Mouse (Mus musculus): Measurements from ENCODE around the gene Arl5c. TPM values are rescaled to one million over a fixed set of nuclear protein-coding genes. Genes with fewer than 3 reads are reported as not detected.

The Arl5c gene
- polyA plus RNA-seq, 2 experiments, result 2.4 to 6.1 TPM

DNA sequence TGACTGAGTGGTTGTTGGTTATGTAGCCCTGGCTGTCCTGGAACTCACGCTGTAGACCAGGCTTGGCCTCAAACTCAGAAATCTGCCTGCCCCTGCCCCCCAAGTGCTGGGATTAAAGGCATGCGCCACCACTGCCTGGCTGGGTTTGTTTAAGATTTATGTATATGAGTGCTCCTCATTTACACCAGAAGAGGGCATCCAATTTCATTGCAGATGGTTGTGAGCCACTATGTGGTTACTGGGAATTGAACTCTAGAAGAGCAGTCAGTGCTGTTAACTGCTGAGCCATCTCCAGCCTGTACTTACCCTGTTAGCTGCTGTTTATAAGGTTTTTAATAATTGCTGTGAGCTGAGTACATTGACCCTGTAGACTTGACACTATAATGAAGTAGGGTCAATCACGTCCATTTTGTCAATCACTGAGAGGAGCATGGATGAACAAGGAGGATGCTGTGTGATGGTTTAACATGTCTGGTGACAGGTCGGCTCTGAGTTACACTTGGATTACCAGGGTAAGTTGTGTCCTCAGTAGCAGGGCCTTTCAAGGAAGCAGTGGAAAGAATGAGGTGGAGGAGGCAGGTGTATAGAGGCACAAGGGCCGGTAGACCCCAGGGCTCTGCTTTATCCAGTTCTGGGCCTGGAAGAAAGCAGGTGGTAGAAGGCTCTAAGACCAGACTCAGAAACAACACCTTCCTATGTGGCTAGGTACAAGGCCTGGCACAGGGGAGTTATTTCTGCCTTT is 34.9 kb upstream of the Arl5c start:
- no peak for ATAC-seq (ENCODE audit: low FRiP score, low read depth)
- H3K4me3 ChIP-seq (replicated peaks; ENCODE audit: low read length), result no peak overlapping the region
- no peaks in the 10 kb centered on the region for H3K9me3 ChIP-seq (ENCODE audit: control insufficient read depth, low read length)
- TF ChIP-seq POLR2A (IDR thresholded peaks at IDR 0.05; ENCODE audit: borderline replicate concordance, extremely low read depth, insufficient read depth, insufficient read length), result no peak
- DNase-seq (ENCODE audit: low spot score), result no peak
- H3K27me3 ChIP-seq (ENCODE audit: control insufficient read depth, insufficient read depth, low read length), result peaks cover 13% of the 10 kb centered on the region; the same call in 1 of the 2 replicates
- H3K36me3 ChIP-seq (ENCODE audit: control insufficient read depth, insufficient read depth, low read length), result peaks cover 35% of the 10 kb centered on the region
- no peak overlapping the region for H3K9ac ChIP-seq (ENCODE audit: low read depth, low read length, severe bottlenecking)
- peaks cover 18% of the 10 kb centered on the region for H3K4me1 ChIP-seq (ENCODE audit: control insufficient read depth, insufficient read depth, low read length)
- WGBS, result 50% methylated on average over 5 of the region's 5 CpGs
- no peak overlapping the region for H3K4me2 ChIP-seq (replicated peaks; ENCODE audit: low read depth, low read length, severe bottlenecking)
- H3K27ac ChIP-seq (replicated peaks; ENCODE audit: low read depth, low read length), result no peak overlapping the region

- ATAC-seq (ENCODE audit: low FRiP score, low read depth) (no peak), DNase-seq (ENCODE audit: low spot score) (no peak)
- H3K27me3 ChIP-seq (ENCODE audit: control insufficient read depth, insufficient read depth, low read length), result no peaks in the 10 kb centered on the region
- H3K27ac ChIP-seq (replicated peaks; ENCODE audit: low read depth, low read length), result no peak overlapping the region
- peaks cover 15% of the 10 kb centered on the region for H3K4me1 ChIP-seq (ENCODE audit: control insufficient read depth, insufficient read depth, low read length)
- H3K9ac ChIP-seq (ENCODE audit: low read depth, low read length, severe bottlenecking), result peak overlapping the region; percentile 99
- peak overlapping the region; percentile 66 for H3K4me2 ChIP-seq (replicated peaks; ENCODE audit: low read depth, low read length, severe bottlenecking)
- peak overlapping the region; percentile 98 for H3K4me3 ChIP-seq (replicated peaks; ENCODE audit: low read length)
- H3K36me3 ChIP-seq (ENCODE audit: control insufficient read depth, insufficient read depth, low read length), result peaks cover 35% of the 10 kb centered on the region
- no peaks in the 10 kb centered on the region for H3K9me3 ChIP-seq (ENCODE audit: control insufficient read depth, low read length)
- TF ChIP-seq POLR2A (IDR thresholded peaks at IDR 0.05; ENCODE audit: borderline replicate concordance, extremely low read depth, insufficient read depth, insufficient read length), result no peak
- WGBS, result 21% methylated on average over 7 of the region's 7 CpGs
These were observed 31.8 kb upstream of the Arl5c start for GRCm38 (mm10) chr11:98027785-98028184.

- Histone ChIP-seq H3K27me3 (ENCODE audit: control insufficient read depth, insufficient read depth, low read length) (no peaks in the 10 kb centered on the region), H3K9me3 (ENCODE audit: control insufficient read depth, low read length) (no peaks in the 10 kb centered on the region), H3K36me3 (ENCODE audit: control insufficient read depth, insufficient read depth, low read length) (peaks cover 35% of the 10 kb centered on the region), H3K4me1 (ENCODE audit: control insufficient read depth, insufficient read depth, low read length) (peaks cover 15% of the 10 kb centered on the region), H3K27ac (replicated peaks; ENCODE audit: low read depth, low read length) (peak overlapping the region; percentile 91), H3K4me2 (replicated peaks; ENCODE audit: low read depth, low read length, severe bottlenecking) (peak overlapping the region; percentile 66), H3K9ac (ENCODE audit: low read depth, low read length, severe bottlenecking) (peak overlapping the region; percentile 99), H3K4me3 (replicated peaks; ENCODE audit: low read length) (peak overlapping the region; percentile 98)
- DNase-seq (ENCODE audit: low spot score) (no peak), ATAC-seq (ENCODE audit: low FRiP score, low read depth) (no peak)
- WGBS, result under 1% methylated on average over 18 of the region's 18 CpGs
- TF ChIP-seq POLR2A (IDR thresholded peaks at IDR 0.05; ENCODE audit: borderline replicate concordance, extremely low read depth, insufficient read depth, insufficient read length), result no peak
These were observed 31.3 kb upstream of the Arl5c start for GRCm38 (mm10) chr11:98027297-98027688.

DNA sequence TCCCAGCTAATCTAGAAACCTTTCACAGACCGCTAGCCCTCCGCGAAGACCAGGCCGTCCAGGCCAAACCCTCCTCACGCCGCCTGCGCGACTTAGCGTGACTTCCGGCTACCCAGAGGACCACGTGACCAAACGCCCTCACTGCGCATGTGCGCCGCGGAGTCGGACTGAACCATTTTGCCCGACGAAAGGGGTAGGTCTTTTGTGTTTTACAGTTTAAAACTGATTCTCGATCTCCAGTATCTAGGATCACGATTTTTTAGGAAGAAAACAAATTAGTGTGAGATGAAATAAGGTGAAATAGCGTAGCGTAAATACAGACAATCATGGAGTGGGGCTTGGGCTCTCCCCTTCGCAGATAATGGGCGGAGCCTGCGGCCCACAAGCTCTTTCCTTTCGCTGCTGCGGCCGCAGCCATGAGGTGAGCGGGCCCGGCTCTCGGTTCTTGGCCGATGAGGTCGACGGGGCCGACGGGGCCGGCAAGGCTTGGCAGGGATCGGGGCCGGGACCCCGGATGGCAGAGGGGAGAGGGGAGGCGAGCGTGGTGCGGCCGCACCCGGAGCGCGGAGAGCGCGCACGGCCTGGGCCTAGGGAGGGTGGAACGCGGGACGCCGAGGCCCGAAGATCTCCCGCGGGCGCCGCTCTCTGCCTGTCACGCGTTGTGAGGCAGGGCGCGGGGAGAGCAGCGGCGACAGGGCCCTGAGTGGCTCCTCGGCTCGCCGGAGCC is 30.8 kb upstream of the Arl5c start, which contains the start of gene Rpl19:
Gene Rpl19, plus strand, starts transcription at position 141 of the 727 bp plus-strand sequence.
- H3K27ac ChIP-seq (replicated peaks; ENCODE audit: low read depth, low read length), result peak within 1 kb of the TSS; percentile 91
- ATAC-seq (ENCODE audit: low FRiP score, low read depth), result peak; percentile 85
- peak within 1 kb of the TSS; percentile 99 for H3K9ac ChIP-seq (ENCODE audit: low read depth, low read length, severe bottlenecking)
- H3K4me2 ChIP-seq (replicated peaks; ENCODE audit: low read depth, low read length, severe bottlenecking), result peak within 1 kb of the TSS; percentile 66
- peaks cover 15% of the 10 kb centered on the region for H3K4me1 ChIP-seq (ENCODE audit: control insufficient read depth, insufficient read depth, low read length)
- peak; percentile 96; the same call in 1 of the 2 replicates for TF ChIP-seq POLR2A (IDR thresholded peaks at IDR 0.05; ENCODE audit: borderline replicate concordance, extremely low read depth, insufficient read depth, insufficient read length)
- peaks cover 35% of the 10 kb centered on the region for H3K36me3 ChIP-seq (ENCODE audit: control insufficient read depth, insufficient read depth, low read length)
- H3K9me3 ChIP-seq (ENCODE audit: control insufficient read depth, low read length), result no peaks in the 10 kb centered on the region
- WGBS, result under 1% methylated on average over 49 of the region's 69 CpGs
- DNase-seq (ENCODE audit: low spot score), result peak; percentile 90
- peak within 1 kb of the TSS; percentile 98 for H3K4me3 ChIP-seq (replicated peaks; ENCODE audit: low read length)
- H3K27me3 ChIP-seq (ENCODE audit: control insufficient read depth, insufficient read depth, low read length), result no peaks in the 10 kb centered on the region

- Histone ChIP-seq H3K27me3 (ENCODE audit: control insufficient read depth, insufficient read depth, low read length) (no peaks in the 10 kb centered on the region), H3K9ac (ENCODE audit: low read depth, low read length, severe bottlenecking) (peak overlapping the region; percentile 99), H3K36me3 (ENCODE audit: control insufficient read depth, insufficient read depth, low read length) (peaks cover 33% of the 10 kb centered on the region), H3K9me3 (ENCODE audit: control insufficient read depth, low read length) (no peaks in the 10 kb centered on the region), H3K4me3 (replicated peaks; ENCODE audit: low read length) (peak overlapping the region; percentile 98), H3K27ac (replicated peaks; ENCODE audit: low read depth, low read length) (peak overlapping the region; percentile 91), H3K4me2 (replicated peaks; ENCODE audit: low read depth, low read length, severe bottlenecking) (peak overlapping the region; percentile 66), H3K4me1 (ENCODE audit: control insufficient read depth, insufficient read depth, low read length) (peaks cover 19% of the 10 kb centered on the region)
- WGBS, result 7% methylated on average over 15 of the region's 15 CpGs
- ATAC-seq (ENCODE audit: low FRiP score, low read depth), result no peak
- no peak for DNase-seq (ENCODE audit: low spot score)
- no peak for TF ChIP-seq POLR2A (IDR thresholded peaks at IDR 0.05; ENCODE audit: borderline replicate concordance, extremely low read depth, insufficient read depth, insufficient read length)
These were observed 30.2 kb upstream of the Arl5c start for GRCm38 (mm10) chr11:98026248-98026569.
